Mouse (Mus musculus) left cerebral cortex, adult 8-10 months (tissue): ENCODE results near the gene Gm45021. TPM values are rescaled to one million over a fixed set of nuclear protein-coding genes. Genes with fewer than 3 reads are reported as not detected.
"Not testable (repeated sequence)": the region's sequence is repeated elsewhere in the genome, so short reads cannot be mapped to it uniquely, and the experiment has no call there.

Experiments used
- DNase-seq, 2 experiments: peaks; one replicate each; pipeline ENCODE4 v3.0.0; 2022; ENCODE audit warnings: low spot score in 2 of 2
- total RNA-seq, 4 experiments: library from RNA; stranded (reverse); gene quantifications; 2 replicates each; pipeline ENCODE4 v1.2.4; 2022

The Gm45021 gene
- total RNA-seq, 4 experiments from 2014 or later, result not detected

GRCm38 (mm10) chr6:48610657-48611056 is 21.2 kb downstream of the Gm45021 start:
- no peak for DNase-seq

- DNase-seq, result no peak
Measured at GRCm38 (mm10) chr6:48613464-48613863, 24.1 kb downstream of the Gm45021 start.

GRCm38 (mm10) chr6:48614756-48615155 is 25.3 kb downstream of the Gm45021 start:
- DNase-seq, result no peak

- no peak for DNase-seq
Measured at GRCm38 (mm10) chr6:48620031-48620430, 30.6 kb downstream of the Gm45021 start.

- DNase-seq, result not testable (repeated sequence)
Measured at GRCm38 (mm10) chr6:48622186-48622843, 32.9 kb downstream of the Gm45021 start.

- DNase-seq, result no peak
Measured at GRCm38 (mm10) chr6:48623460-48623859, 34.0 kb downstream of the Gm45021 start.

- DNase-seq, result no peak
Measured at GRCm38 (mm10) chr6:48626464-48626863, 37.1 kb downstream of the Gm45021 start, which contains the start of gene AI854703. Gene AI854703 (plus strand): TSS chr6:48626764.

GRCm38 (mm10) chr6:48626984-48627383 is 37.6 kb downstream of the Gm45021 start:
- DNase-seq, result peak; percentile 53 to 68

- peak in 1 of 2 experiments; percentile 24 for DNase-seq
Measured at GRCm38 (mm10) chr6:48627511-48627924, 38.1 kb downstream of the Gm45021 start.

GRCm38 (mm10) chr6:48628377-48628776 is 39.0 kb downstream of the Gm45021 start:
- no peak for DNase-seq

- peak; percentile 43 to 58 for DNase-seq
Measured at GRCm38 (mm10) chr6:48628808-48629660, 39.6 kb downstream of the Gm45021 start.

GRCm38 (mm10) chr6:48629661-48630034 is 40.2 kb downstream of the Gm45021 start:
- DNase-seq, result peak in 1 of 2 experiments; percentile 29

- DNase-seq, result no peak
Measured at GRCm38 (mm10) chr6:48630831-48631230, 41.4 kb downstream of the Gm45021 start.

GRCm38 (mm10) chr6:48635105-48635504 is 45.7 kb downstream of the Gm45021 start:
- no peak for DNase-seq

GRCm38 (mm10) chr6:48636515-48636914 is 47.1 kb downstream of the Gm45021 start:
- DNase-seq, result no peak

- DNase-seq, result no peak
Measured at GRCm38 (mm10) chr6:48637811-48638500, 48.5 kb downstream of the Gm45021 start.

- DNase-seq, result no peak
Measured at GRCm38 (mm10) chr6:48638553-48638952, 49.1 kb downstream of the Gm45021 start.

GRCm38 (mm10) chr6:48641391-48641790 is 52.0 kb downstream of the Gm45021 start:
- no peak for DNase-seq

- DNase-seq, result no peak
Measured at GRCm38 (mm10) chr6:48642764-48643292, 53.4 kb downstream of the Gm45021 start.

- peak in 1 of 2 experiments; percentile 36 for DNase-seq
Measured at GRCm38 (mm10) chr6:48645660-48646308, 56.4 kb downstream of the Gm45021 start.

- DNase-seq, result no peak
Measured at GRCm38 (mm10) chr6:48646309-48646690, 56.9 kb downstream of the Gm45021 start.
